In genomic region chr8:84329535-84329934, GRCm38 (mm10) we compare ENCODE assay signal across 23 mouse cellular contexts. TPM values are rescaled to one million over a fixed set of nuclear protein-coding genes. Genes with fewer than 3 reads are reported as not detected.
A peak's percentile ranks its signal among the peaks of the same experiment; 100 is the strongest.
DNase-seq lines count a peak whose midpoint lies in the region; ATAC-seq and TF ChIP-seq lines count a peak whose summit lies in the region.
"Had no signal": no experiment of that assay in that cellular context is flagged by ENCODE, and none has a peak within 500 bp of the region (broad histone marks: within the 10 kb centered on the region; RNA-seq: fewer than 3 reads in every experiment).

No protein-coding gene starts in this region.

- H3K4me3 ChIP-seq in hindbrain, embryonic 13.5 days, result no peak overlapping the region
- H3K4me3 ChIP-seq in hindbrain, embryonic 10.5 days, result no peak overlapping the region
- no peak overlapping the region for H3K4me3 ChIP-seq in left cerebral cortex, adult 2 months
- H3K4me3 ChIP-seq: embryonic facial prominence, embryonic 15.5 days; erythroblast, embryonic 14.5 days; forebrain, embryonic 10.5 days; forebrain, embryonic 15.5 days; heart, embryonic 13.5 days had no signal

- ATAC-seq in hindbrain, embryonic 13.5 days (ENCODE audit: low FRiP score), result no peak
- ATAC-seq: activated CD4-positive, CD25-positive, alpha-beta regulatory T cell, adult 4 months; forebrain, embryonic 15.5 days; Patski had no signal

- no peaks in the 10 kb centered on the region for H3K9me3 ChIP-seq in hindbrain, embryonic 13.5 days
- no peaks in the 10 kb centered on the region for H3K9me3 ChIP-seq in hindbrain, embryonic 10.5 days
- H3K9me3 ChIP-seq: embryonic facial prominence, embryonic 15.5 days; forebrain, embryonic 10.5 days; forebrain, embryonic 15.5 days; heart, embryonic 13.5 days had no signal

- TF ChIP-seq CTCF in left cerebral cortex, adult 2 months (IDR thresholded peaks at IDR 0.05), result no peak

- H3K36me3 ChIP-seq in hindbrain, embryonic 13.5 days, result no peaks in the 10 kb centered on the region
- H3K36me3 ChIP-seq in hindbrain, embryonic 10.5 days, result no peaks in the 10 kb centered on the region
- H3K36me3 ChIP-seq: embryonic facial prominence, embryonic 15.5 days; forebrain, embryonic 10.5 days; forebrain, embryonic 15.5 days; heart, embryonic 13.5 days had no signal

- 72% methylated on average over 8 of the region's 8 CpGs for WGBS in hindbrain, embryonic 13.5 days
- WGBS in hindbrain, embryonic 10.5 days, result 85% methylated on average over 8 of the region's 8 CpGs

- intact Hi-C loops in left cerebral cortex, postnatal 25 days (cut with DNase I), result no loop called here
- intact Hi-C loops in left cerebral cortex, adult 2 months (cut with DNase I), result no loop called here

- no peak overlapping the region for H3K9ac ChIP-seq in hindbrain, embryonic 13.5 days
- H3K9ac ChIP-seq: embryonic facial prominence, embryonic 15.5 days; forebrain, embryonic 15.5 days; heart, embryonic 13.5 days; hindbrain, embryonic 14.5 days had no signal

- H3K4me2 ChIP-seq in hindbrain, embryonic 13.5 days, result no peak overlapping the region
- H3K4me2 ChIP-seq: embryonic facial prominence, embryonic 15.5 days; forebrain, embryonic 15.5 days; heart, embryonic 13.5 days; hindbrain, embryonic 14.5 days had no signal

- no peak for DNase-seq in hindbrain, embryonic 10.5 days (ENCODE audit: low spot score)
- peak; percentile 35 to 61 for DNase-seq in left cerebral cortex, postnatal 25 days (ENCODE audit: low spot score in 2 of 2)
- no peak for DNase-seq in left cerebral cortex, adult 2 months (ENCODE audit: extremely low spot score in 1 of 2, low spot score in 2 of 2)
- DNase-seq in right cerebral cortex, postnatal 10 days (ENCODE audit: low spot score in 2 of 2), result peak; percentile 33 to 60
- DNase-seq in right cerebral cortex, postnatal 14 days, result no peak
- DNase-seq in telencephalon, adult 2 months (ENCODE audit: low read depth, low spot score), result peak; percentile 76
- DNase-seq: adrenal gland, postnatal 14 days; cerebellum, adult 11 months; cerebellum, adult 8-10 months; cerebellum, postnatal 14 days; embryo, embryonic 11 days; gastrocnemius, postnatal 36 days; heart, adult 11 months; heart, postnatal 36 days had no signal

- H3K27ac ChIP-seq in hindbrain, embryonic 13.5 days, result 0 out of 2 replicates have a peak overlapping the region, but pooled peaks have one; percentile 30
- H3K27ac ChIP-seq in hindbrain, embryonic 10.5 days, result no peak overlapping the region
- H3K27ac ChIP-seq in left cerebral cortex, adult 2 months, result no peak overlapping the region
- H3K27ac ChIP-seq: embryonic facial prominence, embryonic 15.5 days; forebrain, embryonic 10.5 days; forebrain, embryonic 15.5 days; heart, embryonic 13.5 days; hindbrain, embryonic 14.5 days had no signal

- peaks cover 4% of the 10 kb centered on the region for H3K4me1 ChIP-seq in hindbrain, embryonic 13.5 days (replicated peaks)
- 0 out of 2 replicates have a peak, but pooled peaks cover 2% of the 10 kb centered on the region for H3K4me1 ChIP-seq in hindbrain, embryonic 10.5 days (replicated peaks)
- H3K4me1 ChIP-seq: embryonic facial prominence, embryonic 15.5 days; forebrain, embryonic 10.5 days; heart, embryonic 13.5 days had no signal

- H3K27me3 ChIP-seq in hindbrain, embryonic 13.5 days, result no peaks in the 10 kb centered on the region
- H3K27me3 ChIP-seq in hindbrain, embryonic 10.5 days (ENCODE audit: insufficient read depth, poor library complexity, severe bottlenecking), result no peaks in the 10 kb centered on the region
- H3K27me3 ChIP-seq: embryonic facial prominence, embryonic 15.5 days; forebrain, embryonic 15.5 days had no signal

RNA-seq across cellular contexts. Expression of gene Cacna1a, which starts 58.7 kb away (rescaled TPM):
- 20.9 and 22.9 TPM in 2 replicates for polyA plus RNA-seq in hindbrain, embryonic 13.5 days (2015; fragmentation: Nextera tagmentation; extraction: Ambion mirVana)
- 7.3 TPM in 2 replicates for polyA plus RNA-seq in hindbrain, embryonic 10.5 days (2016; fragmentation: Nextera tagmentation; extraction: Ambion mirVana)
- 100 to 1,000 TPM; 230 to 263 TPM for total RNA-seq in left cerebral cortex, postnatal 25 days (2021)
- total RNA-seq in left cerebral cortex, adult 2 months (2021), result 100 to 1,000 TPM; 243 to 258 TPM

RNA-seq across cellular contexts. Expression of gene Ccdc130, which starts 59.4 kb away (rescaled TPM):
- 21.2 and 24.0 TPM in 2 replicates for polyA plus RNA-seq in hindbrain, embryonic 13.5 days (2015; fragmentation: Nextera tagmentation; extraction: Ambion mirVana)
- 22.2 and 27.2 TPM in 2 replicates for polyA plus RNA-seq in hindbrain, embryonic 10.5 days (2016; fragmentation: Nextera tagmentation; extraction: Ambion mirVana)
- total RNA-seq in left cerebral cortex, postnatal 25 days (2021), result 10 to 100 TPM; 24.1 to 25.3 TPM
- total RNA-seq in left cerebral cortex, adult 2 months (2021), result 10 to 100 TPM; 27.7 to 35.5 TPM

Comparison
In these comparisons a context has a peak if more than half of its experiments do, and no peak if none do; other contexts are left out.
1. DNase-seq: peak in left cerebral cortex, postnatal 25 days (2 of 2), right cerebral cortex, postnatal 10 days (2 of 2) and telencephalon, adult 2 months (single experiment); none in hindbrain, embryonic 10.5 days (single experiment), left cerebral cortex, adult 2 months (0 of 2) and right cerebral cortex, postnatal 14 days (single experiment).